Mouse (Mus musculus): ENCODE measurements around the gene Atxn1.

Gene Atxn1

GRCm38 (mm10) chr13:45866615-45867245, 98.1 kb downstream of the Atxn1 start:
- no peak for DNase-seq (ENCODE audit: low spot score in 2 of 2)

DNA sequence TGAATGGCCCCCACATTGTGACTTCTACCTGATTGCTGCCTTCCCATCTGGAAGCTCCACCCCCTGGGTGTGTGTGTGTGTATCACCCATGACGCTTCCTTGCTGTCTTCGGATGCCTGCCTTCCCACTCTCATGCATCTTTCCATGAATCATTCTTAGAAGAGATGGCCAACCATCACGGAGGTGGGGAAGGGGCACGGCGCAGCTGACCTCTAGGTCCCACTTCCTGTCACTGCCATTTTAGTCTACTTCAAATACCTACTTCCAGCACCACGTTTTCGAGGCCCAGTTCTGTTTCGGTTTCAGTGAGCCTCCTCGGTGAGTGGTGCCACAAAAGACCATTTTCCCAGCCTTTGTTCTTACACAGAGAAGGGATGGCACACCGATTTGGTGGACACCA, 99.2 kb downstream of the Atxn1 start:
- DNase-seq (ENCODE audit: low spot score in 2 of 2), result no peak

GRCm38 (mm10) chr13:45863779-45864178, 101.0 kb downstream of the Atxn1 start:
- no peak for DNase-seq (ENCODE audit: low spot score in 2 of 2)

DNA sequence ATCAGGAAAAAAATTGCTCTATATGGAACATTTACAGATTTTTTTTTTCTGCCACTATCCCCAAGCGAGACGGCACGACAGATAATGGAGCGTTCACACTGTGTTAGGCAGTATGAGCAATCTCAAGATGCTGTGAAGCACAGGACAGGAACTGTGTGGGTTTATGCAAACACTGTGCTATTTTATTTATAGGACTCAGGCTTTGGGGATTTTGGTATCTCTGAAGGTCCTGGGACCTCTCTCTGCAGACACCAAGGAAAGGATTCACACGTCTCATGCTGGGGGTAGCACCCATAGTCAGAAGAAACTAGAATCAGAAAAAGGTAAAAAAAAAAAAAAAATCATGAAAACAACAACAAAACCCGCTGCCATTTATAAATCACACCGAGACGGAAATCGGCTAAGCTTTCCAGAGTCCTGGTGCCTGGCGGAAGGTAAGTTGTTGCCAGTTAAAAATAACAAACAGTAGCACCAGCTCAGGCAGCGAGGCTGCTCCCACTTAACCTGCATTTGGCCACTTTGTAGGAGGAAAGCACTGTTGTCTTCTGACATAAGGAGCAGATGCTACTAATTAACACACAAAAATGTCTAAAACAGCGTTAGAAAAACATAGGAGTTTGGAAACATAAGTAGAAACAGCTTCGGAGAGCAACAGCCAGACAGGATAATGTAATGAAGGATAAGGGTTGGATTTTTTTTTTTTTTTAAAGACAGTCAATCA, 102.8 kb downstream of the Atxn1 start:
- DNase-seq (ENCODE audit: low spot score in 2 of 2), result no peak

DNA sequence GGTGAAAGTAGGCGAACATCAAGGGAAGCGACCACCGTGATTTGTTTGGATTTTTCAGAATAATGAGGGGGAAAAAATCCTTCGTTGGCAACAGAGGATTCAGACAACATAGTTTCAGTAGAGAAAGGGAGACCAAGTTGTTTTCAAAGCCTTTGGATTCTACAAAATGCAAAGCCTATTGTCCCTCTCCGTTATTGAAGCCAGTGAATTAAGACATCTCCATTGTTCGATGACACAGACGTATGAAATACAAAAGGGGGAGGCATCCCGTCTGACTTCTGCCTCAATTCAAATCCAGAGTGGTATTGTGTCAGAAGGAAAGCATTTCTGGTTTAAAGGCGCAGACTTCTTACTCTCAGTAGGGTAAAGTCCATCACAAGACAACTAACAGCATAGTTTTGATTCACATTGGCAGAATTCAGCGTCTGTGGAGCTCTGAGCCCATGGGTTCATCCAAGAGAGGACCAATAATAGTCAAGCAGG, 103.7 kb downstream of the Atxn1 start:
- DNase-seq (ENCODE audit: low spot score in 2 of 2), result no peak

DNA sequence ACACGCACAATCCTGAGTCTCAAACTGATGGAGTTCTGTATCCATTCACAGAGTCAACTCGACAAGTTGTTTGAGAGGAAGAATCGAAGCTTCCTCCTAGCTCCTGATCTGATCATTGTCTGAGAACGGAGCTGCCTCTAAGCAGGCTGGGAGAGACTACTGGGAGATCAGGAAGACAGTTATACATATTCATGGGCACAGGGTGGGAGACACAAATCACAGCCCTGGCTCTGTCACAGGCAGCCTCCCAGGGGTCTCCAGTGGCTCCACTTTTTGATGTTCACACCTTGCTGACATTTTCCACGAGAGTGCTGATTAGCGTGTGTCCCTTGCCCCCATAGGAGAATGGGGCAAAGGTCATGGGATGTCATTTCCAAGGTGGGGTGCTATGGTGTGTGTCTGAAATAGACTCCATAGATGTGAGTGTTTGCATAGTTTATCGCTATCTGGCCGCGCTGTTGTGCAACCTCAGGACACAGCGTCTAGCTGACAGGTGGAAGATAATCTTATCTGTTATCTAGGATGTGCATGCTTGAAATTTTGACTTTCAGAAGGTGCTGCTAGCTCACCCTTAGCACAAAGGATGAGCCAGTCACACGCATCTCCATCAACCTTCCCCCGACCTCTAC, 105.6 kb downstream of the Atxn1 start:
- no peak for DNase-seq (ENCODE audit: low spot score in 2 of 2)

DNA sequence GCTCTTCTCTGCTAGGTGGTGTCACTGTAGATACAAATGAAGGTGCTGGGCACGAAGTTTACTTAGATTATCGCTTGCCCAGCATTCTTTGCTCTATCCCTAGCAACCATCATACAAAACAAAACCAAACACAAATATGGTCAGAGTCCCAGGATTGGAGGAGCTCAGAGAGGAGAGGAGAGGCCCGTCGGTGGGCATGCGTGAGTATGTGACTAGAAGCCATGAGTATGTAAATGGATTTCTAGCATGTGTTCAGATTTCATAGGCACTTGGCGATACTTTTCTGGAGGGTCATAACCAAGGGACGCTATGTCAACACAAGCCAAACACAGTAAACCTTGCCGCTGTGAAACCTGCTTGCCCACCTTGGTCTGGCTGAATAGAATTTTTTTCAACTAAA, 107.4 kb downstream of the Atxn1 start:
- no peak for DNase-seq (ENCODE audit: low spot score in 2 of 2)

- no peak for DNase-seq (ENCODE audit: low spot score in 2 of 2)
Measured at GRCm38 (mm10) chr13:45854531-45854930, 110.3 kb downstream of the Atxn1 start.

GRCm38 (mm10) chr13:45853691-45854090, 111.1 kb downstream of the Atxn1 start:
- no peak for DNase-seq (ENCODE audit: low spot score in 2 of 2)

GRCm38 (mm10) chr13:45852288-45852687, 112.5 kb downstream of the Atxn1 start:
- no peak for DNase-seq (ENCODE audit: low spot score in 2 of 2)

- DNase-seq (ENCODE audit: low spot score in 2 of 2), result no peak
Measured at GRCm38 (mm10) chr13:45851746-45852145, 113.1 kb downstream of the Atxn1 start.

DNA sequence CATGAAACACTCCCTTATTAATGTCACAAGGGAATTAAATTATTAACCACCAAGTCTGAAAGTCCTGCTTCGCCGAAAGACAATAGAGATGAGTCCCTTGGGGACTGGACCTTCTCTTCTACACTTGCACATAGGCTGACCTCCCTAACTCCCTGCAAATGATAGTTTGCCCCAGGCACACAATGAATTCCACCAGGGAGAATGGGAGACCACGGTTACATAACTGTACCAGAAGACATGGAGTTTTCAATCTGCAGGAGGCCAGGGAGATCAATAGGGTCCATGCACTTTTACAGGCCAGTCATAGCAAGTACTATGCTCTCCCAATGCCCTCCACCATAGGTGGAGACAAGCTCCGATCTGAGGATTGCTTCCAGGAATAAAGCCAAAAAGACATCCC, 113.7 kb downstream of the Atxn1 start:
- no peak for DNase-seq (ENCODE audit: low spot score in 2 of 2)

DNA sequence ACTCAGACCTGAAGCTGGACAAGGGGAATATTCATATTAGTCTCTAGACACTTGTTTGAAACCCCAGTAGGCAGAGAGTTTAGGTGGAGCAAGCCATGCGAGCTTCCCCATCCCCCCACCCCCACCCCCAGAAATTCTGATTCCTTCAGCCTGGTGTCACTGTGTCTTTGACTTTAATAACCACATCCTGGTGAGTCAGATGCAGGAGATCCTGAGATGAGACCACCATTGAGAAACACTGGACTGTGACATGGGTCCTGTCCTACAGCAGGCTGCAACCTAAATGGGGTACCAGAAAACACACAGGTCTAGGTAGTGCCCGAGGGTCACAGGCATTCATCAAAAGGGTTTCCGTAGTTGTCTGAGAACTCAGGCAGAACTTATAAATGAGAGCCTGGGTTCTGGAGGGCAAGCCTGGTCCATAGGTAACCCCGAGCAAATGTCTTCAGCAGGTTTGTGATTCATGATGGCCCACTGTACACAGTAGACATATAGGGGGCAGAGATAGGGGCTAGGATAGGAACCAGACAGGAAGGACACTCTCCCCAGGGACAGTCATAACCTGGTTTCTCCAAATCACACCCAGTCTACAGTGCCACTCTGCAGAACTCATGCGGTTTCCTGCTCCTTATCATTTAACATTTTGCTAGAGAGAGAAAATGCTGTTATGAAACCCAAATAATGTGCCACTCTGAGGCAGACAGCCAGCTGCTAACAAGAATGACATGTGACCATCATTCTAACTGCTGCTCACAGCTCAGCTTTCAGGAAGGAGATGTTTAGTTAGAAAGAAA, 114.4 kb downstream of the Atxn1 start:
- DNase-seq (ENCODE audit: low spot score in 2 of 2), result no peak

DNA sequence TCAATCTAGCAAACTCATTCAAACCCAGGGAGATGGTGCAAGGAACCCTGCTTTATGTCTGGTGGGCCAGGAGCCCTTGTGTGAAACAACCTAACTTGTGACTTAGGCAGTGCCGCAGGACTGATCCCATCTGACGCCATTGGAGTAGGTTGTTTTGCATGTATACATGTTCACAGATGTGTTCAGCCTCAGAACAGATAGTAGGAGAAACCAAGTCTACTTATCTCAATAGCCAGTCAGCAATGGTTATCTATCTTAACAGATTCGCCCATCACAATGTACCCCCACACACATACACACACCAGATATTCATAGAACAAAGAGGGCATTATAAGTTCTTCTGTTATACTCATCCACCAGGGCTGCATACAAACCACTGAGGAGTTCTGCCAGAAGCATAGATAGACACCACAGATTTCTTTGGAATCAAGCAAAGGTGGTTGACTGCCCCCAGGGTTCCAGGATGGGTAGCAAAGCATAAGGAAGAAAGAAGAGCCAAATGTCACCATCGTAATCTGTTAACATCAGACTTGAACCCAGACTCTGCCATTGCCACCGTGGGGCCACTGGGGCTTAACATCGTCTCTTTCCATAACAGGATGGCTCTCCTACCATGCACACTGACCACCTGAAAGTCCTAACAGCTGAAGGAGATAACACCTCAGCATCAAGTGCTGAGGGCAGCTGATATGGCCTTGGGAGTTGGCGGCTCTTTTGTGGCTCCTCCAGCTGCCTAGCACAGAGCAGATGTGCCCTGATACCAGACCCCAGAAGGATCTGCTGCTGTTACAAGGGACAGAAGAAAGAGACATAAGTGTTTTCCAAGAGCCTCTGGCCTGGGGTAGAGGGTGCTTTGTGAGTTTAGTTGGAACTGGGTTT, 115.4 kb downstream of the Atxn1 start:
- no peak for DNase-seq (ENCODE audit: low spot score in 2 of 2)

- DNase-seq (ENCODE audit: low spot score in 2 of 2), result no peak
Measured at GRCm38 (mm10) chr13:45842511-45843055, 122.2 kb downstream of the Atxn1 start.

DNA sequence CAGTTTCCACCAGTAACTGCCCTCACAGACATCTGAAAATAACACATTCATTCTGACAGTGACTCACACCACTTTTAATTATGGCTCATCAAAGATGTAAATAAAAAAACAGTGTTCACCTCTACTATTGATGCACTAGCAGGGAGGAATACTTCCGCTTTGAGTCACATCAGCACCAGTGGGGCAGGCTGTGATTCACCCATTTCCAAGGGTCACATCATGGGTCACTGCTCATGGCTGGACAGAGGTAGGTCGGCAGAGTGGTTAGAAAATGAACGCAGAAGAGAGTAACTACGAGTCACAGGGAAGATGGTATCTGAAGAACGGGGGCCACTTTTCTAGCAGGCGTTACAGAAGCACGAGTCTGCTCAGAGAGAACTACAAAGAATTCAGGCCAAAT, 124.9 kb downstream of the Atxn1 start:
- no peak for DNase-seq (ENCODE audit: low spot score in 2 of 2)

DNA sequence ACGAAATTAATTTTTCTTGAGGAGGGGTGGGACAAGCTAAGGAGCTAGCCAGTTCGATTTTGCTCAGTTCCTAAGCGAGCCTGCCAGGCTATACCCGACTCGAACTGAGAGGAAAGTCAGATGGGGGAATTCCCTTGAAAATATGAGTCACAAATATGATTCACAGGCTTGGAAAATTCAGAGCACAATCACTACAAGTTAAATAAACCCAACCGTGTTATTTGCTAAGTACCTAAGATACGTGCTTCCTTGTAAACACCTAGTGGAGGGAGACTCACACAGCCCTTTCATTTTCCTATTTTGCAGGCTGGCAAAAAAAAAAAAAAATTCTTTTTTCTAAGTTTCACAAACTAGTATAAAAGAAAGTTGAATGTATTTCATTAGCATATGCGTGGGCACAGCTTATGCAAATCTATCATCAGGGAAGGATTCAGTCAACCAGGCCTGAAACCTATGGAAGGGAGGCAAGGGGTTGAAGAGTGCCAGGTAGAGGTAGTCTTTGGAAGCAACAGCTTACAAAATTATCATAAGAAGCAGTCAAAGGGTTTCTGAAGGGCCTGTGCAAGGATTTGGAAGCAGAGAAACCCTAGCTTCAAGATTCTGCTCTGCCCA, 127.1 kb downstream of the Atxn1 start:
- no peak for DNase-seq (ENCODE audit: low spot score in 2 of 2)

DNA sequence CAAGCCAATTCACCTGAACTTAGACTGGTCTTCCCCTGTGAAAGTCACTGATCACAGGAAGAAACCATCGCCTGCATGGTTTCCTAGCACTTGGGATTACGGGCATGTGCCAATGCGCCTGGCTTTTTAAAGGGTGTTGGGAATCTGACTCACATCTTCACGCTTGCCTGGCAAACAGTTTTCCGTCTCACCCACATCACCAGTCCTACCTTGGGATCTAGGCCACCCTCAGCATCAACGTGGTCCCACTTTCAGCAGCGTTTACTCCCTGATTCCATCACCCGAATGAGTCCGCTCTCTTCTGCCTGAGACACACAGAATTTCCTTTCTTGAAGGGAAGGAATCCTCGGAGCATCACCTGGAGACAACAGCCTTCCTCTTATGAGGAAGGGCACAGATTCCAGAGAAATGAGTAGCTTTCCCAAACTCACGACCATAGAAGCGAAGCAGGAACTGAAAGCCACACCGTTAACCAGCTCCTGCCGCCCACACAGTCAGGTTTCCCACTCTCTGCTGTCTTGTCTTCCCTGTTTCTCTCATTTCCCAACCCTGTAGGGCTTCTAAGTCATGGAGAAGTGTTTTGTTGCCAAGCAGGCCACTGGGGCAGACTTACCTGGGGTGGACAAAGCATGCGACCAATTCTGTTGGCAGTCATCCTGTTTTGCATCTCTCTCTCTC, 128.3 kb downstream of the Atxn1 start:
- no peak for DNase-seq (ENCODE audit: low spot score in 2 of 2)

DNA sequence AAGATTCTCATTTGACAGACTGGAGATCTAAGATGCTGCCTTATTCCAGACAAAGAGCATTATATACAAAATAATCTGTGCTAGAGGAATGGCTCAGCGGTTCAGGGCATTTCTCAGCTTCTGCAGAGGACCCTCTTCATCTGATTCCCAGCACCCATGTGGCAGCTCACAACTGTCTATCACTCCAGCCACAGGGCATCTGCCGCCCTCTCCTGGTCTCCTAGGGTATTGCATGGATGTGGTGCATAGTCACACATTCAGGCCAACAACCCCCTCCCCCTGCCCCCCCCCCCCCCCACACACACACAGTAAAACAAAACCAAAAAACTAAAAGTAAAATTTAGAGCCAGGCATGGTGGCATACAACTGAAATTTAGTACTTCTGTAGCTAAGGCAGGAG, 130.5 kb downstream of the Atxn1 start:
- no peak for DNase-seq (ENCODE audit: low spot score in 2 of 2)

Data from frontal cortex, postnatal 25 days (tissue).